Mouse (Mus musculus) heart, adult 2 months (tissue): ENCODE data around the gene Adamts9.

Source experiments
- CTCF ChIP-seq: fragments of 200-600 bp; IDR thresholded peaks from 2 replicates; pipeline ENCODE4 v1.8.1; 2022; ENCODE audit warnings: antibody characterized with exemption, mild to moderate bottlenecking, moderate library complexity
- POLR2A ChIP-seq: fragments of 200-500 bp; IDR thresholded peaks from 2 replicates; pipeline ENCODE4 v1.6.1; 2011; ENCODE audit warnings: mild to moderate bottlenecking, low read depth, low read length, control low read depth; ENCODE audit not compliant: insufficient read depth

- TF ChIP-seq CTCF, result no peak
- TF ChIP-seq POLR2A, result no peak
Observed at GRCm38 (mm10) chr6:92878771-92879170, 64.5 kb downstream of the Adamts9 start.
